Mouse (Mus musculus) thymus, postnatal 14 days (tissue): ENCODE results near the gene Gjc2.

Source experiments
- DNase-seq: peaks from one replicate; pipeline ENCODE4 v3.0.0; 2021

Gene Gjc2

DNA sequence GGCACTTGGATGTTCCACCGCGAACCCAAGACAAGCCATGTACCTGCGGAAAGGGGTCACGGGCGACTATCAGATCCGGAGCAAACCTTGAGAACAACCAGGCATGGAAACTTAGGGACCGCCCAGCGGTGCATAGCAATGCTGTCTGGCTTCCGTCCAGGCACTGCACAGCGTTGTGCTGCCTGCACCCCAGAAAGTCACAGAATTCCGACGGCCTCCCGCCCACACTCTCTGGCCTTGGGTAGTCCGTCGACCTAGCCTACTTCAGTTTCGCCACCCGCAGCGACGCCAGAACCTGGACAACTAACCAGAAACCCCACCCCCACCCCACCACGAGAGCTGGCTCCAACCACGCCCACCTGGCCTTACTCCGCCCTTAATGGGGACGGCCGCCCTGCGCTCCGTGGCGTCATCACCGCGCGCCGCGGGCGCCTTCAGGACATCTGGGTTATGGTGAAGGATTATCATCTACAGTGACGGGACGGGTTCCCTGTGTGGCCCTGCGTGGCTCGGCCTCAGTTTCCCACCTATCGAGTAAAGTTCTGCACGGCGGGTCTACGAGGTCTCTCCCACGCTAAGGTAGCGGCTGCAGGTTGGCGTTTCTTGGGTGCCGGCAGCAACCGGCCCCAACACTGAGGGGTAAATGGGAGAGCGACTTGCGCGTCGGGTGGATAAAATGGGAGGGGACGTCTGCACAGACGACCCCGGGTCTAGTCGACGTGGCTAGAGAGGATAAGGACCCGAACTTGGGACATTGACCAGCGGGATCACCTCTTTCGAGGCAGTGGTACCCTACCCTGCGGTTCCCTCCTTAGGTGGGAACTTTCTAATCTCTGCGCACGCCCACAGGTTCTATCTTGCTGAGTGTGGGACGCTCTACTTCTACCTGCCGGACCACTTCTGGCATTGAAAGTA is 19.3 kb upstream of the Gjc2 start, which contains the start of gene Mrpl55:
Gene Mrpl55, plus strand, starts transcription at position 406 of the 915 bp plus-strand sequence.
- DNase-seq, result peak; percentile 95

DNA sequence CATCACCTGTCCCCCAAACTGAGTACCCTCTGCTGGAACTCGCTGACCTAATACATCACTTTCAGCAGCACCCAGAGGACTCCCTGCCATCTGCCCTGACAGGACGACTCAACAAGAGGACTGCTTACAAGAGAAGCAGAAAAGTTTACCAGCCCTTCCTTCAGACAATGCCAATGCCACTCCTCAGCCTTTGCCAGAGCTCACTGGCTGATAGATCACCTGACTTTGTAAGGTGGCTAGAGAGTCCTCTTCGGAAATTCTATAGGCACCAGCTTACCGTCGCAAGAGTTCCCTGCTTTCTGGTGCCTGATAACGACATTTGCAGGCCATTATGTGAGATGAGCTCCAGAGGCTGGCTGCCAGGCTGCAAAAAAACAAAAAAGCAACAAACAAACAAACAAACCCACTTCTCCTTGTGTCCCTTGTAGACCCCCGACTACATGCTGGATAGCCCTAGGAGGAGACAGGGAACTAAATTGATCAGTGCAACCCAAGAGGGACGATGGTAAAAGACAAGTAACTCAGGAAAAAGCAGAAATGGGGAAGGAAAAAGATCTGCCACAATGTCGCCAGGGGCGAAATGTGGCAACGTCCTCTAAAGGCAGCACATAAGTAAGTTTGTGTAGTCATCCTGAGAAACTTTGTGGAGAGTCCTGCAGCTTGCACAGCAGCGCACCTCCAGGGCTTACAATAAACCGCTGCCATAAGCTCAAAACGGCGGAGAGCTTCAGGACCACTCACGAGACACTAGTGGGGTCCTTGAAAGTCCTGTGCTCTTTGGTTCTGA is 18.4 kb upstream of the Gjc2 start:
- no peak for DNase-seq

DNA sequence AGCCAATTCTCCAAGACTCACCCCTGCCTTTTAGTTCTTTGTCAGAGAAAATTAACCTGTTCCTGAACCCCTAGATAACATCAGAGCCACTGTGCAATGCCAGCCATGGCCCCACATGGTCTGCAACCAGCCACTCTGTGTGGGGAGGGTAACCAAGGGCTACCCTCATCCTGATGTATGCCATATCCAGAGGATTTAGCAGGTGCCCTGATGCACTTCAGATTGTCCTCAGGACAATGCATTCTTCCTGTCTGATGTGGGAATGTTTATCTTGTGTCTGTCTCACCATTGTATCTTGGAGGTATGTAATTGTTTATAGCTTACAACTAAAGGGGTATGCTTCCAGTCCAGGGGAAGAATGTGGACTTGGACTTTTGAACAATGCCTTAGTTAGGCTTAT is 13.2 kb upstream of the Gjc2 start:
- no peak for DNase-seq

DNA sequence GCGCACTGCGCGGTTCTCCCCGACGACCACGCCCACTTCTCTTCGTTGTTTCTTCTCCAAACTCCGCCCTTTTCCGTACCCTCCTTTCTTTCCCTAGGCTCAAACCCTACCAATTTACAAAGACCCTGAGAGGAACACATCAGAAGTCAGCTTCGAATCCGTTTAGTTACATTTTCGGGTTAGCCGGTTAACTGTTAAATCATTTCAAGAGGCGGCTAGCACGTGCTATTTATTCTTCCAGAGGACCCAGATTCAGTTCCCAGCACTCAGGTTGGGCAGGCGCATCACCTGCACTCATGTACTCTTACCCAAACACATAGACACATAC is 9.0 kb upstream of the Gjc2 start, which contains the start of gene Guk1:
Gene Guk1, minus strand, starts transcription at position 154 of the 328 bp plus-strand sequence.
- DNase-seq, result no peak

DNA sequence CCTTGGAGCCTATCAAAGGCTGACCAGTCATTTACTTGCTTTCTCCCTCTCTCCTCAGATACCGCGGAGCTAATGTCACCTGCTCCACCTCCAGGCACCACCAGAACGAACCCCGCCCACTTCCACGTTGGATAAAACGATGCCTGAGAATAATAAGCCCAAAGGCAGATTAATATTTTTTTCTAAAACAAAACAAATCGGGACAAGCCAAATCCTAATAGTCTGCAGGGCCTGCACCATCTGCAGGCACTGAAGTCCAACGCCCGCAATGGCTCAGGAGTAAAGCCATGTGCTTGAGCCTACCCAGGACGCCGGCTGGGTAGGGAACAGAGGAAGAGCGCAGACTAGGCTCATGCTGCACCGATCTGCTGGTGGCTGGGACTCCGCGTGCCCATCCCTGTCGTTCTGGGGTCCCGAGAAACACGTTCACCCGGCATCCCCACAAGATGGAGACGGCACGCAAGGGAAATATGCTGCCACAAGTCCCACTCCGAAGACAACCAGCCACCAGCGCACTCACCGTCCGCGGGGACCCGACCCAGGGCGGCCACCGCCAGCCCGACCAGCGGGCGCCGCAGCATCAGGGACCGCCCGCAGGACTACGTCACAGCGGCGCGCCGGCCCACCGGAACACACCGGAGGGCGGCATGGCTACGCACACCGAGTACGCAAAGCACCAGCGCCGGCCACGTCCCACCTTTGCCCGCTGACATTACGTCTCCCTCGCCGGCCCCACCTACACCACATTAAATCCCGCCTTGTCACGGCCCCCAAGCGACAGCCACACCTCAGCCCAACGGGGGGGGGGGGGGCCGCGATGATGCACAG is 8.4 kb upstream of the Gjc2 start:
- peak; percentile 90 for DNase-seq

DNA sequence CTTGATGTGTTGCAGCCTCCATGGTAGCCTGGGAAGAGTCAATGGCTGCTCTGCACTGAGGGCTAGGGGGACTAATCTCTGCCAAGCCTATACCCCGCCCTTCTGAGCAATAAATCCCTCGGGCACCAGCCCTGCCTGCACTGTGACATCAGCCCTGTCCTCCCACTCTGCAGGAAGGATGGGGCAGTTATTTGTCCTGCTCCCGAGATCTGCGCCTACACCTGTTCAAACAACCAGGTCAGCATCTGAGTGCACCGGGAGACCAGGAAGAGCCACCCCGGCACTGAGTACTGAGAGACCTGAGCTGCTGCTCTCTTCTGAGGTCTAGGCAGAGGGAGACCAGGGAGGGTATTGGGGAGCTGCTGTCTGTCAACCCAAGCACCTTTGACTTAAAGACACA is 4.7 kb upstream of the Gjc2 start:
- no peak for DNase-seq

DNA sequence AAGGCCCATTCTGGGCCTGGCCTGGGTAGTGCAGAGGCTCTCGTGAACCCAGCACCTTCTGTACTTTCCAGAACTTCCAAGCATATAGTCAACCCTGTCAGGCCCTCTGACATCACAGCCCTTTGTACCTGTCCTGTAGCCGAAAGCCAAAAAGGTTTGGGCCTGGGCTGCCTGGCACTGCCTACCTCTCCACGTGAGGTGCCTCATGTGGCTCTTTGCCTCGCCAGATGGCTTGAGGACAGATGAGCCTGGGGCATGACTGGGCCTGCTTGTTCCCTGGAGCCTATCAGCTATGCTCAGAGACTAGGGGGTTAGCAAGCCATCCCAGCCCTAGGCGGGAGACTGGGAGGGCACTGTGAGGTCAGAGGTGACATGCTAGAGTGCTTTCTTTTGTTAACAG is 2.5 kb upstream of the Gjc2 start:
- no peak for DNase-seq

DNA sequence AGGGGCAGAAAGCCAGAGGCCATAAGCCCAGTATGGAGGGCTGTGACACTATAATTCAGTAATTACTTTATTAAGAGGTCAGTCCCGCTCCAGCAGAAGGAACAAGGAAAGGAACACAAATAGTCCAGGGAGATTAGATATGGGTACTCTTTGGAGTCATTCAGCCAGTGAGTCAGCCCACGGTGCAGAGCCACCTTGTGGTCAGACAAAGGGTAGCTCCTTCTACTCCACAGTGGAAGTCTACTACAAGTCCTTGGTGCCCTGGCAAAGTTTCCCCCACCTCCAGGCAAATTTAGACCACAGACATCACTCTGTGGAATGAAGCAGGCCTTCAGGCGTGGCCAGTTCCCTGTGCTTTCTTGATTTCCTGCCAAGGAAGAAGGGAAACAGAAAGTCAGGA is 808 bp upstream of the Gjc2 start:
- DNase-seq, result peak; percentile 38

DNA sequence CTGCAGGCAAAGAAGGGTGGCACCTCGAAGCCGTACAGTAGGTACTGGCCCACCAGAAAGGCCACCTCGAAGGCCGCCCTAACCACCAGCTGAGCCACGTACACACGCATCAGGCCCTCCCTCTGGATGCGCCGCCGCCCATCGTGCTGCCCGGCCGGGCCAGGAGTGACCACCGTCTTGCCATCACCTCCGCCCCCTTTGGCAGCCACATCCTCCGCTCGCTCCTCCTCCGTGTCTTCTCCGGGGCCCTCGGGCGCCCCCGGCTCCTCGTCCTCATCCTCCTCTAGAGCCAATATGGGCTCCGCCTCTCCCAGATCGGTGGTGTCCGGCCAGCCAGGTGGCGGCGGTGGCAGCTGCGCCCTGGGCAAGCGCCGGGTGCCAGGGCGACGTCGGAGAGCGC is 6.1 kb downstream of the Gjc2 start:
- DNase-seq, result no peak

DNA sequence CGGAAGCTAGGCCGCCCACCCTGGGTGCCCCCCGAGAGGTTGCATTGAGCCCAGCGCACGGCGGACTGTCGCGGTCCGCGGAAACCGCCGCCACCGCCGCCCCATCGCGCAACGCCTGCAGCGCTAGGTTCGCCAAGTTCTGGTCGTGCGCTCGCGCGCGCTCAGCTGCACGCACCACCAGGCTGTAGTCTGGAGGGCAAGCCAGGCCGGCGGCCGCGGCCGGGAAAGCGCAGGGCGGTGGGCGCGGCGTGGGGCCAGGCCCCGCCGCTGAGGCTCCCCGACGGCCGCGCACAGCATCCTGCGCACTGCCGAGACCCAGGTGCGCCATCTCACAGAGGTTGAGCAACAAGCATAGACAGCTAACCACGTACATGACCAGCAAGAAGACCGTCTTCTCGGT is 6.5 kb downstream of the Gjc2 start:
- DNase-seq, result no peak

DNA sequence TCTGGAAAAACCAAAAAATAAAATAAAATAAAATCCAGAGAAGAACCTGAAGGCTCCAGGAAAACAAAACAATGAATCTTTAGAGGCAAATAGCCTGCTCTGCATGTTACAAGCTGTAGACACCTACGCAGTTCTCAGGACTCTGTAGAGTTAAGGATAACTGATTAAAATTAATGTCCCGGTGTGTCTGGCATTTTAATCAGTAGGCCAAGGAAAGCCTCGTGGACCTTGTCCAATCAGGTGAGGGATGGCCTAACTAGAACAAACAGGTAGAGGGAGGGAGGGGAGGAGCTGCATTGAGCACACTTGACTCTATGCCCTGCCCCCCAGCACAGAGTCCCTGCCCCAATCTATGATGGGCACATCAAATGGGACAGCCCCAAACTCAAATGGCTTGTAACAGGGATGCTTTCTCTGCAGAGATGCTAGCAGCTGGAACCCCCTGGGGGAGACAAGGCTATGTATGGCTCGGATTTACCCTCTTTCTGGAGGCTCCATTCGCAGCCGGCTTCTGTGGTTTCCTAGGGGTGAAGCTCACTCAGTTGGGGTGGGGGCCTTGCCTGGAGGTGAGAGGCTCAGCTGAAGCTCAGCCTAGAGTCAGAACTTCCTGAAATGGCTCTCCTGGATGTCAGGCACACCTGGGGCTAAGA is 8.7 kb downstream of the Gjc2 start:
- no peak for DNase-seq

DNA sequence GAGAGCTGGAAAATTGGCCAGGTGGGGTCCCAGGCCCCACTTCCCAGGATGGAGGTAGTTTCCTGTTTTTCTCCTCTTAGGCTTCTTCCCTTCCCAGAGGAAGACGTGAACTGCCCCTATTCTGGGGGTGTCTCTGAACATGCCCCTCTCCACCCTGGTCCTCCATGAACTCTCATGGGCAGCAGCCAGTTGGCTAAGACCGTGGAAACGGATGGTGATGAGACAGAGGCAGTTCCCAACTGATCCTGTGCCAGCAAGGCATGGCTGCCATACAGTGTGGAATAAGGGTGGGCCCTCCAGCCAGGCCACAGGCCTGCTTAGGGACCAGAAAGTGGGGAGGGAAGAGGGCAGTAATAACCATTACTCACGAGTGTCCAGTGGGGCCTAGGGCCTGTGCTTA is 12.5 kb downstream of the Gjc2 start:
- DNase-seq, result no peak

DNA sequence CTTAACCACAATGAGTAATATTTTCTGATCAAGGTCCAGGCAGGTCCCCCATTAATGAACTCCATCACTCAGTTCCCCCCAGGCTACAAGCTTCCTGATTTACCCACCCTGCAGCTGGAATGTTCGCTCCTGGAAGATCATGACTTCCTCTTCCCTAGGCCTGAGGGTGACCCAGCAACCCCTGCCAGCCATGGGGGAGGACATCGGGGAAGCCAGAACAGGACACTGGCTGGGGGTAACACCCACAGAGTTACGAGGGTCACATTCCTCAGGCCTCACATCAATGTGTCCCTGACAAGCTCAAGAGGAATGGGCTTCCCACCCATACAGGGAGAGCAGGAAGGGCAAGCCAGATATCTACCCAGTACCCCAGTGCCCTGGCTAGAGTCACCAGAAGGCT is 13.2 kb downstream of the Gjc2 start:
- no peak for DNase-seq

DNA sequence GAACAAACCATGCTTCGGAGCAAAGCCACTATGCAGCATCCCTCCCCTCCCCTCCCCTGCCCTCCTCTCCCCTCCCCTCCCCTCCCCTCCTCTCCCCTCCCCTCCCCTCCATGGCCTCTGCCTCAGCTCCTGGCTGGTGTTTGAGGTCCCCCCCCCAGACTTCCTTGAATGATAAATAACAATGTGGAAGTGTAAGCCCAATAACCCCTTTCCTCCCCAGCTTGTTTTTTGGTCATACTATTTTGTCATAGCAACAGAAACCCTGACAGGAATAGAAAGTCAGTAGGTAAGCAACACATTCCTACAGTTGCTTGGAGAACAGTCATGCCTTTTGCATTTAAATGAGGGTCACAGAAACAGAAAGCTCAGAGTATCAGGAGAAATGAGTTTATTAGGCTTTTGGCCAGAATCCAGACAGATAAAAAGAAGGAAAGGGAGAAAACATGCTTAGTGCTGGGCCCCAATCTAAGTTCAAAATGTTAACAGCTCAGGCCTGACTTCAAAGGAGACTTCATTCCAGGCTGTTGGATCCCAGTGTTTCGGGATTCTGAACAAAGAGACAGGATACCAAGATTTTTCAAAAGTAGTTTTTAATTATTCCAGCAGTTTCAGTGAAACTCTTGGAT is 17.3 kb downstream of the Gjc2 start:
- no peak for DNase-seq

DNA sequence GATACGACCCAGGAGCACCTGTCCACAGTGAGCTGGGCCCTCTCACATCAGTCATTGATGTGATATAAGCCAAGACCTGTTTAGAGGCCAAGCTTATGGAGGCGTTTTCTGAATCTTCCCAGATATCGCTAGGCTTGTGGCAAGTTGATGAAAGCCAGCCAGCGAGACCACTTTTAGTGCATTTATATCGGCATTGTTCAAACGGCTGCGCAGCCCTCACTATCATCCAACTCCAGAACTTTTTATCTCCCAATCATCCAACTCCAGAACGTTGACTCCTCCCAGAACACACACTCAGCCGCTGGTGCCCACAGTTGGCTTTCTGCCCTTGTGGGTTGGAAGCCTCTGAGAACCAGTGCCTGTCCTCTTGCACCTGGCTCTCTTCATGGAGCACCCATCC is 18.6 kb downstream of the Gjc2 start:
- DNase-seq, result no peak

DNA sequence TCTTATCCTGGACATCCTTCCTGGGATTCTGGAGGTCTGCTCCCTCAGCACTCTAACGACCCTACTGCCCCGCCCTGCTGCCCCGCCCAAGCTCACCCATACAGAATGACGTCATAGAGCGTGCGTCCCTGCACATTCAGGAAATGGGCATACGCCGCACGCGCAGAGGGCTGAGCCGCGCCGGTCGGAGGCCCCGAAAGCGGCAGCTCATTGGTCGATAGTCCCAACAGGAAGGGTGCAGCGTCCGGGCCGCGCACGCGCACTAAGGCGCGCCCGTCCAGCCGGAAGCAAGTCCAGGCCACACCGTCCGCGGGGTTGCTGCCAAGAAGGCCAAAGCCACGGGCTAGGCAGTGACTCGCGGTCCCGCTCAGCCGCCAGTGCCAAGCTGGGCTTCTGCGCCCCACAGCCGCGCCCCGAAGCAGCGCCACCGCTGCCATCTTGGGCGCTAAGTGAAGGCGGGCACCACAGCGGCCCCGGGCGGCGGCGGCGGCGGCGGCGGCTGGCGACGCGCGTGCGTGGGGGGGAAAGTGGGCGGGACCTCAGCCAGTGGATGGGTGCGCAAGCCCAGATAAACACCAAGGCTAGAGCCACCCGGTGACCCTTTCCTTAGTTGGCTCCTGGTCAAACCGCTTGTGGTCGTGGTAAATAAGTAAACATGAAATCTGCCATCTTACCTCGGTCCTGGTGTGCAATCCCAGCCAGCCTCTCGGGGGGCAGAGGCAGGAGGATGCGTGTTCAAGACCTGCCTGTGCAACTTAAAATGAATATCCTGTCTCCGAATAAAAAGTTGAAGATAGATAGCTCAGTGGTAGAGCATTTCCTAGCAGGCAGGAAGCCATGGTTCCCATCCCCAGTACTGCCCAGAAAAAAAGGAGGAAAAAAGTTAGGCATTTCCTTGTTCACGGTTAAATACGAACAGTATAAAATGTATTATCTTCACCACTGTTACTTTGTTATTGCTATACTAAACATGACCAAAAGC is 19.5 kb downstream of the Gjc2 start, which contains the start of gene Iba57:
Gene Iba57, minus strand, starts transcription at position 485 of the 982 bp plus-strand sequence.
- peak; percentile 97 for DNase-seq

DNA sequence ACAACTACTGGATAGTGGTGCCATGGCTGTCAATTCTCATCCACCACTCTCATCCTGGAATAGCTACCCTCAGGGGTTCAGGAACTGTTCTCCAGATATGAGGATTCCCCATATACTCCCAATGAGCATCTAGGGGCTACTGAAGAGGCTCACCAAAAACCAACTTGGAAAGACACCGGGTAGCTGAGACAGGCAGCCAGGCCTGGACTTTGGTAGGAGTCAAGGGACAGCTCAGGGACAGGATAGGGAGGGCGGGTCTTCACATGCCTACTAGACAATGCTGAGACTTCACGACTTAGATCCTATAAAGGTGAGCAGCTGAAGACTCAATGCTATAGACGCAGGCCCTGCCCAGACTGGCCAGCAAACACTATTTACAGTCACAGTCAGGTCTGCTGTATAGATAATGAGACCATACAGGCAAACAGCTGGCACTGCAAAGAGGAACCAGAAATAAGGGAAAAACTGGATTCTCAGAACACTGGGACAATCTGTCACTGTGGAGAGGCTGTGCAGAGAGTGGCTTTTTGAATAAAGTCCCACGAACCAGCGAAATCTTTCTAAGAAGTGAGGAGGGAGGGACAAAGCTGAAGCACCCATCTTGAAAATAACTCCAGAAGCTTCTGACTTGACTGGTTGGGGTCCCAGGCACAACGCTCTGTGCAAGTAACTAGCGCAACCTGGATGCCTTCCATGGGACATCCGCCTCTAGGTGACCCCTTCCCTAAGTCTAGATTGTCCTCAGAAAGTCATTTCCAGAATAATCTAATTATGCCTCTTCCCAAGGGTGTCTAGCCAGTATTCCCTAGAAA is 20.4 kb downstream of the Gjc2 start:
- no peak for DNase-seq

DNA sequence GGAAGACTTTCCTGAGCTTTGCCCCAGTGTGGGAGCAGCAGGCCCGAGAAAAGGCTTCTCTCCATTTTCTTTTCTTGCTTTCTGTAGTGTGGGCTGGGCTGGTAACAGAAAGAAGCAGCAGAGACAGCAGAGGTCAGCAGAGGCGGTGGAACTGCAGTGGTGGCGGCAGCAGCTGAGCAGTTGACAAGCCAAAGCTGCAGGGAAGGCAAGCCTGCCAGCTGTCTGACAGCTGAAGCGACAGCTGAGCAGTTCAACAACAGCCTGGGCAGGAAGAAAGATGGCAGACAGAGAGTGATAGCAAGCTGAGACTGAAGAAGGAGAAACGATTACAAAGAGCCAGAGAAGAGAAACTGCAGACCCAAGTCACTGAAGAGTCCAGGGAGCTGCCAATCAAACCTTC is 21.6 kb downstream of the Gjc2 start:
- DNase-seq, result no peak

DNA sequence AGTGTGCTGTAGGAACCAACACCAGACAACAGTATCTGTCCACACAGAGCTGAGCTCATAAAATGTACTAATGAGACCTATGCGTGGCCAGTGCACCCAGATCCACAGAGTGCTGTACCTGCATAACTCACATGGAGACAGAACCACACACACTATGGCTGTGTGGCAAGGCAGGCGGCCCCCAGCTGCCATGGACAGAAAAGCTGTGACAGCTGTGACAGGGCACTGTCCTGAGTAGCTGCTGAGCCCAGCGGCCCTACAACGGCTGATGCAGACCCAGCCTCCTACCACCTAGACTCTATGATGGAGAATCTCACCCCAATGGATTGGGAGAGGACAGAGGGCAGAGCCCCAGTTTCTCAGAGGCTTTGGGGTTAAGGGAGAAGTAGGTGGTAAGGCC is 23.5 kb downstream of the Gjc2 start:
- DNase-seq, result no peak

DNA sequence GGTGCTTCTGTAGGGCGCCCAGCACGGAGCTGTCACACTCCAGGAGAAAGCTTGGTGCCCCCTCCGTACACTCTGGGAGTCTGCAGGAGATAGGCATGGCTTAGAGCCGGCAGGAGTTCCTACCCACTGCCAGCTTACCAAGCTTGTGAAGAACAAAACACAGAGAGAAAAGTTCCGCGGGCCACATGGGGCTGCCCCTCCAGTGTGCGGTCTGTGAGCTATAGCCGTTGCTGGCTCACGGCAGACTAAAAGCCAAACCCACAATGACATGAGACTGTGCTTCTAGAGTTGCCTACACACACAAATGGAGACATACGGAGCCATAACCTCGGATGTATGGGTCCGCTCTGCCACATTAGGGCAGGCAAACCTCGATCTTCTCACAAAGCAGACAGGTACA is 23.9 kb downstream of the Gjc2 start:
- DNase-seq, result no peak
